Mouse (Mus musculus) brain, embryonic 14.5 days (tissue): ENCODE data around the gene Pax8.

ENCODE experiments used
- CTCF ChIP-seq: fragments of 200-500 bp; IDR thresholded peaks from 2 replicates; pipeline ENCODE4 v1.5.1; 2012; ENCODE audit warnings: inconsistent platforms, mild to moderate bottlenecking, moderate library complexity, borderline replicate concordance; ENCODE audit not compliant: insufficient read depth, insufficient read length; ENCODE audit errors: extremely low read depth
- POLR2A ChIP-seq: fragments of 200-500 bp; IDR thresholded peaks from 2 replicates; pipeline ENCODE4 v1.6.1; 2012; ENCODE audit warnings: mild to moderate bottlenecking, inconsistent platforms, borderline replicate concordance; ENCODE audit not compliant: poor library complexity, insufficient read depth, insufficient read length, severe bottlenecking; ENCODE audit errors: extremely low read depth

GRCm38 (mm10) chr2:24468430-24468829 lies 7.0 kb downstream of the Pax8 start:
- TF ChIP-seq CTCF (no peak), POLR2A (no peak)
